Mouse (Mus musculus) stomach, embryonic 16.5 days (tissue): ENCODE results near the gene Fam168b. TPM values are rescaled to one million over a fixed set of nuclear protein-coding genes. Genes with fewer than 3 reads are reported as not detected.
A peak's percentile ranks its signal among the peaks of the same experiment; 100 is the strongest.

Experiments
- ATAC-seq: fragments of 200-750 bp; cut with Nextera tagmentation; 2 replicates; pipeline ENCODE4 v1.8.0; 2017; ENCODE audit warnings: moderate number of reproducible peaks, moderate TSS enrichment; ENCODE audit not compliant: insufficient read depth, low FRiP score
- H3K27ac ChIP-seq: fragments of 300-500 bp; sonication (generic); 2 replicates; pipeline ENCODE4 v1.5.1; 2014; ENCODE audit warnings: low read length
- H3K27me3 ChIP-seq: fragments of 300-500 bp; sonication (generic); 2 replicates; pipeline ENCODE4 v1.6.1; 2014; ENCODE audit warnings: low read length, control low read depth, mixed read lengths; ENCODE audit not compliant: control insufficient read depth, insufficient read depth
- H3K36me3 ChIP-seq: fragments of 300-500 bp; sonication (generic); 2 replicates; pipeline ENCODE4 v1.6.1; 2014; ENCODE audit warnings: low read length; ENCODE audit not compliant: control insufficient read depth, insufficient read depth
- H3K4me1 ChIP-seq: fragments of 300-500 bp; sonication (generic); 2 replicates; pipeline ENCODE4 v1.6.1; 2014; ENCODE audit warnings: low read length, control low read depth, mixed read lengths; ENCODE audit not compliant: control insufficient read depth, insufficient read depth
- H3K4me2 ChIP-seq: fragments of 300-500 bp; sonication (generic); 2 replicates; pipeline ENCODE4 v1.6.1; 2014; ENCODE audit warnings: low read depth, low read length, mixed read lengths
- H3K4me3 ChIP-seq: fragments of 300-500 bp; sonication (generic); replicated peaks from 2 replicates; pipeline ENCODE4 v1.5.1; 2014; ENCODE audit warnings: mild to moderate bottlenecking, low read length
- H3K9ac ChIP-seq: fragments of 300-500 bp; sonication (generic); 2 replicates; pipeline ENCODE4 v1.6.1; 2014; ENCODE audit warnings: low read length
- H3K9me3 ChIP-seq: fragments of 300-500 bp; sonication (generic); replicated peaks from 2 replicates; pipeline ENCODE4 v1.6.1; 2016; ENCODE audit warnings: low read length, control low read depth; ENCODE audit not compliant: control insufficient read depth
- WGBS: fragments of 180-500 bp; shearing (Covaris S2); extraction: QIAGEN DNeasy Blood & Tissue Kit; methylation state at CpG from one replicate; pipeline ENCODE4 v1.1.7; 2014; 5-methylcytosine and 5-hydroxymethylcytosine counted together
- polyA plus RNA-seq: library from polyadenylated mRNA; unstranded; fragments of >200 nt; fragmentation: Nextera tagmentation; extraction: Ambion mirVana; gene quantifications from 2 replicates; pipeline ENCODE4 v1.2.1, GENCODE M21; 2015

The Fam168b gene
- polyA plus RNA-seq, 1 experiment from 2014 or later: 46.2 TPM

DNA sequence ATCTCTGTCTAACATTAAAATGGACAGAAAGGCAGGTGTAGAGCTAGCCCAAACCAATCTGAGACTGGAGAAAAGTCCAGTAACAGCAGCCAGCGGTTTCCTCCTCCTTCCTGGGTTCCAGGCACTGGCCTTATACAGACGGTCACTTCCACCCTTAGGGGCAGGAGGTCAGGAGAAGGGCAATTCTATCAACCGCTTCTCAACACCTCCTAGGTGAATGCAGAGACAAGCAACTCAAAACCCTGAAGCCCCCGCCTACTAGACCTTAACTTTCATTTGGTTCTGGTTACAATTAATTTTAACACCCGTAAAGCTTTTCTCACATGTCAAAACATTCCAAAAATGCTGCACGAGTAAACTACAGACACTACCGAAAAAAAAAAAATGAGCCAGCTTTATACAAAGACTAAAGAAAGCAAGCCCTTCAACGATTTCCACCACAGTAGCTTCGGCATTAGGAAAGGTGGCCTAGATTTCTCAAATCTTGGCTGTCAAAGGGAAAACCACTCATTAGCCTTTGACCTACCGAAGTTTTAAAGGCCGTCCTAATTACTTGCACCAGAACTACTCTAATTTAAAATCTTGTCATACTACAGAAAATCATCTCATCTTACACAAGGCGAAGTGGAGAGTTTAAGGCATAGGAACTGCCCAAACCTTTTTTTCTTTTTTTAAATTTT is 1.0 kb downstream of the Fam168b start:
- H3K4me2 ChIP-seq: peak overlapping the region; percentile 92
- H3K27ac ChIP-seq: peak overlapping the region; percentile 98
- WGBS: 2% methylated on average over 12 of the region's 12 CpGs

DNA sequence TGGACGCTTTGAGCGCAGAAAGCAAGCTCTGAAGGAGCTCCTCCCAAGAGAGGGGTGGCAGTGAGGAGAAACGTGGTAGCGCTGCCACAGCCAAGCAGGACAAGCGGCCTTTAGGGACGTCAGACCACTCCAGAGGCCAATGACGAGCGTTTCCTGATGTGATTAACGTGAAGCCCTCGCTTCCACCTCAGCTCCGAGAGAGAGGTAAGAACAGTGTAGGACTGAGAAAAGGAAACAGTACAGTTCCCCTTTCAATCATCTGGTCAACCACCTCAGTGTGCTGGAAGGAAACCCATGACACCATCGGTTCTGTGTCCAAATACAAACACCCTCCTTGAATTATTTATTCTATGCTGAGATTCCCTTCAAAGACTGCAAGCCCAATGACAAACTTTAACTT is 3.6 kb downstream of the Fam168b start:
- Histone ChIP-seq H3K9ac (no peak overlapping the region), H3K27me3 (no peaks in the 10 kb centered on the region), H3K27ac (no peak overlapping the region), H3K4me2 (no peak overlapping the region), H3K4me3 (no peak overlapping the region), H3K36me3 (no peaks in the 10 kb centered on the region), H3K4me1 (peaks cover 29% of the 10 kb centered on the region), H3K9me3 (no peaks in the 10 kb centered on the region)
- no peak for ATAC-seq
- WGBS: 53% methylated on average over 12 of the region's 12 CpGs

More for the DNA sequence above, 1.0 kb downstream of the Fam168b start:
- Histone ChIP-seq H3K4me3 (peak overlapping the region; percentile 73), H3K4me1 (peaks cover 29% of the 10 kb centered on the region), H3K27me3 (no peaks in the 10 kb centered on the region), H3K36me3 (no peaks in the 10 kb centered on the region), H3K9me3 (no peaks in the 10 kb centered on the region), H3K9ac (peak overlapping the region; percentile 95)
- ATAC-seq: no peak

DNA sequence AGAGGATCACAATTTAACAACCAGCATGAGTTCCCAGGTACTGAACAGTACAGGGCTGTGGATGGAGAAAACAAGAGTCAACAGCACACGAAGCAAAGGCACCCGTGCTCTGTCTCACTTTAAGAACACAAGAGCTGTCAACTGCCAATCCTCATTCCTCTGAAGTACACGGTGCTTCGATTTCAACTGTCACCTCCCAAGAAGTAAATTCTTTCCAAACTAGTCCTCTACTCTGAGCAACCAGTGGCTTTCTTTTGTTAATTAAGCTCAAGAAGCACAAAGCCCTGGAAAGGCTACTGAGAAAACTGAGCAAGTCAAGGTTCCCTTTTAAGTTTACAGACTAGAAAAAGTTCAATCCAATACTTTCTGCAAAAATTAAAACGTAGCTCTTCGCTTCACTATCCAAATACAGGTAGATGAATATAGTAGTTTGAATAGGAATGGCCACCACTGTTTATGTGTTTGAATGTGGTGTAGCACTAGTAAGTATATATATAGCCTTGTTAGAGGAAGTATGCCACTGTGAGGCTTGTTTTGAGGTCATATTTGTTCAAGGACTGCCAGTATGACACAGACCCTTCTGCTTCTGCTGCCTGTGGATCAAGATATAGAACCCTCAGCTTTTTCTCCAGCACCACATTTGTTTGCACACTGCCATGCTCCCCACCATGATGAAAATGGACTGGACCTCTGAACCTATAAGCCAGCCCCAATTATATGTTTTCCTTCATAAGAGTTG is 4.7 kb downstream of the Fam168b start:
- H3K4me2 ChIP-seq: no peak overlapping the region
- H3K4me3 ChIP-seq: no peak overlapping the region
- peaks cover 23% of the 10 kb centered on the region for H3K4me1 ChIP-seq
- no peak overlapping the region for H3K27ac ChIP-seq
- no peaks in the 10 kb centered on the region for H3K27me3 ChIP-seq
- 65% methylated on average over 6 of the region's 6 CpGs for WGBS
- no peaks in the 10 kb centered on the region for H3K9me3 ChIP-seq
- no peak for ATAC-seq
- H3K36me3 ChIP-seq: no peaks in the 10 kb centered on the region
- no peak overlapping the region for H3K9ac ChIP-seq

DNA sequence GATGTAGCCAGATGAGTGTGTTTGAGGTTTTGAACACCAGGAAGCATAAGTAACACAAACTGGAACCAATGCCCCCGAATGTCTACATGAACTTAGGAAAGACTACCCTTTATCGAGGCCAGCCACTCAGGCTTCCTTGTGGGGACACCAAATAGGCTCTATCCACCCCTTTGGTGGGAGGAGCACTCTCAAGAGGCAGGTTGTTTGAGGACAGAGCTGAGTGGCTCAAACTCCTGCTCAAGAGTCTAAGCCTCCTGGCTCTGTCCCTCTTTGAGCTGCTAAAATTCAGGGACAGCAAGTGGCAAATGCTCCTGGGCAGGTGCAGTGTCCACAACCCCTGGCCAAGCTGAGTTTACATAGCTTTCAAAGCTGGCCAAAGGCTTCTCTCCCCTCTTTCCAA is 8.0 kb downstream of the Fam168b start:
- no peak overlapping the region for H3K27ac ChIP-seq
- peaks cover 11% of the 10 kb centered on the region for H3K4me1 ChIP-seq
- no peaks in the 10 kb centered on the region for H3K36me3 ChIP-seq
- ATAC-seq: no peak
- no peak overlapping the region for H3K4me3 ChIP-seq
- H3K4me2 ChIP-seq: no peak overlapping the region
- H3K9ac ChIP-seq: no peak overlapping the region
- no peaks in the 10 kb centered on the region for H3K9me3 ChIP-seq
- WGBS: 78% methylated on average over 2 of the region's 2 CpGs
- H3K27me3 ChIP-seq: no peaks in the 10 kb centered on the region

DNA sequence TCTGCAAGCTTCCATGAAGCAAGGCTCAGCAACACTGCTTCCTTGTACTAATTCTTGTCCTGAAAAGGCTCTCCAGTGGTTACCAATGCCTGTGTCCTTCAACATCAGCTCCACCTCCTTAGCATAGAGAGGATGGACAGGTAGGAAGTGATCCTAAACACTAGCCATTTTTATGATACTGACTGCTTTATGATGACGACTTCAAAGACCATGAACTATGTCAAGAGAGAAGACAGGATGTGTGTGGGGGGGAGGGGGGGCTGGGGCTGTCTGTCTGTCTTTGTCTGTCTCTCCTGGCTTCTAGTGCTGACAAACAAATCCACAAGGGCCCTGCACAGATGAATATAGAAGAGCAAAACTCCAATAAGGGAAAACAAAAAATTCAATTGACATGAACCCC is 11.5 kb downstream of the Fam168b start:
- 0 out of 2 replicates have a peak, but pooled peaks cover 3% of the 10 kb centered on the region for H3K36me3 ChIP-seq
- WGBS: 50% methylated on average over 1 of the region's 1 CpGs

DNA sequence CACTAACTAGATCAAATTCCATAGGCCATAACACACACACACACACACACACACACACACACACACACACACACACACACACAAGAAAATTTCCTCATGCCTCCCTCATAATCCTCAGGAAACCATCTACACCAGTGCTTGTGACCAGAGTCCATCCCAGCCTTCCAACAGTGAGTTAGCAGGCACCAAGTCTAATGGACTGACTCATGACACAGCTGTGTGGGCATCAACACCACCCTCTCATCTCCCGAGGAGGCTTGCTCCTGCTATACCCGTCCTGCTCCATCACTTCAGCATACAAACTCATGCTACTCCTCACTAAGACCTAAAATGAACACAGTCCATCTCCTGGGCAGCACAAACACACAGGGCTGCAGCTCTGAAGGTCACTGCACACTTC is 11.9 kb downstream of the Fam168b start:
- no peak for ATAC-seq
- H3K4me3 ChIP-seq: no peak overlapping the region
- H3K27ac ChIP-seq: no peak overlapping the region
- 0 out of 2 replicates have a peak, but pooled peaks cover 3% of the 10 kb centered on the region for H3K36me3 ChIP-seq
- H3K4me2 ChIP-seq: no peak overlapping the region
- H3K9me3 ChIP-seq: no peaks in the 10 kb centered on the region
- no peaks in the 10 kb centered on the region for H3K27me3 ChIP-seq
- WGBS: 66% methylated on average over 2 of the region's 2 CpGs
- no peak overlapping the region for H3K9ac ChIP-seq
- H3K4me1 ChIP-seq: peaks cover 3% of the 10 kb centered on the region; the same call in 1 of the 2 replicates

More for the DNA sequence above, 11.5 kb downstream of the Fam168b start:
- Histone ChIP-seq H3K27ac (no peak overlapping the region), H3K9me3 (no peaks in the 10 kb centered on the region), H3K27me3 (no peaks in the 10 kb centered on the region), H3K4me2 (no peak overlapping the region), H3K4me3 (no peak overlapping the region), H3K9ac (no peak overlapping the region), H3K4me1 (peaks cover 3% of the 10 kb centered on the region; the same call in 1 of the 2 replicates)
- no peak for ATAC-seq

DNA sequence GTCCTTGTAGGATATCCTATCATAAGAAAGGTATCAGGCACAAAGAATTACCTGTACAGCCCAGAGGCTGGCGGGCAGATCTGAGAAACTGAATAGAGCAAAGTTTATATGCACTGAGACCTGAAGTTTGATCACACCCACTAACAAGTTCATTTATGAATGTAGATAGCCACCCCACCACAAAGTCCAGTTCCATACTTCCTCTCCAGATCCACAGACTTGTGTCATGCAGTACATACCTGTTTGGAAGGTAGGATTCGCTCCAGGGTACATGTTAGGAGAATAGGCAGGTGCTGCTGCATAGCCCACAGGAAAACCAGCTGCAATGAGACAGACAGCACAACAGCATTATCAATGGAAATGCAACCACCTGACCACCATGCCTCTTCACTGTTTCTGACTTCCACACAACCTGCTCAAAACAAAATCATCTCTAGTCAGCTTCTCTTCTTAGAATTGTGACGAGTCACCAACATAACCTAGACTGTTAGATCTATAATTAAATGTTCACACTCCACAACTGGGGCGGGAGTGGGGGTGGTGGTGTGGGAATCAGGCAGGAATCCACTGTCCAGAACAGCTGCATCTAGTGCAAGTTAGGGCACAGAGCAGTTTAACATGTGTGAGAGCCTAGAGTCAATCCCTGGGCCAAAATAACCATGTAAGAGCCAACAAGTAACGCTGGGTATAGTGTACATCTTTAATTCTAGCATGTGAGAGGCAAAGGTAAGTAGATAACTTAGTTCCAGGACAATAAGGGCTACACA is 14.2 kb downstream of the Fam168b start:
- no peak overlapping the region for H3K9ac ChIP-seq
- no peak overlapping the region for H3K4me3 ChIP-seq
- no peak overlapping the region for H3K27ac ChIP-seq
- no peak overlapping the region for H3K4me2 ChIP-seq
- H3K9me3 ChIP-seq: no peaks in the 10 kb centered on the region
- ATAC-seq: no peak
- WGBS: 87% methylated on average over 5 of the region's 5 CpGs
- no peaks in the 10 kb centered on the region for H3K27me3 ChIP-seq
- 0 out of 2 replicates have a peak, but pooled peaks cover 3% of the 10 kb centered on the region for H3K36me3 ChIP-seq
- peaks cover 3% of the 10 kb centered on the region; the same call in 1 of the 2 replicates for H3K4me1 ChIP-seq

DNA sequence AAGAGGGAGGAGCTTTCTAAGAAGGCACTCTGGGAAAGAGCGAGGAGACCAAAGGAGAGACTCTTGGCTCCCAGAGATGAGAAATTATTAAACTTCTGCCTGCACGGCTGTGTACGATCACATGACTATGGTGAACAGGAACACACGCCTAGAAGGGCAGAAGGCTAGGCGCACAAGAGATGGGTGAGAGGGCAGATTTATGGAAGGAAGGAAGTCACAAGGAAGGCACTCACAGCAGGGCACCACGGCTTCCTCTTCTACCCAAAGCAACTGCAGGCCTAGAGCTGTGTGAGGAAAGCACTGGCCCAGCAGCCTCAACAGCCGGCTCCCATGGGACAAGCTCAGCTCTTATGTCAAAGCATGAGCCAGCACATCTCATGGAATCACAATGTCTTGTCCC is 15.0 kb downstream of the Fam168b start:
- Histone ChIP-seq H3K27ac (no peak overlapping the region), H3K9ac (no peak overlapping the region), H3K27me3 (no peaks in the 10 kb centered on the region), H3K36me3 (0 out of 2 replicates have a peak, but pooled peaks cover 3% of the 10 kb centered on the region), H3K9me3 (no peaks in the 10 kb centered on the region), H3K4me3 (no peak overlapping the region), H3K4me1 (peaks cover 3% of the 10 kb centered on the region; the same call in 1 of the 2 replicates), H3K4me2 (no peak overlapping the region)
- WGBS: 76% methylated on average over 7 of the region's 7 CpGs
- ATAC-seq: no peak

DNA sequence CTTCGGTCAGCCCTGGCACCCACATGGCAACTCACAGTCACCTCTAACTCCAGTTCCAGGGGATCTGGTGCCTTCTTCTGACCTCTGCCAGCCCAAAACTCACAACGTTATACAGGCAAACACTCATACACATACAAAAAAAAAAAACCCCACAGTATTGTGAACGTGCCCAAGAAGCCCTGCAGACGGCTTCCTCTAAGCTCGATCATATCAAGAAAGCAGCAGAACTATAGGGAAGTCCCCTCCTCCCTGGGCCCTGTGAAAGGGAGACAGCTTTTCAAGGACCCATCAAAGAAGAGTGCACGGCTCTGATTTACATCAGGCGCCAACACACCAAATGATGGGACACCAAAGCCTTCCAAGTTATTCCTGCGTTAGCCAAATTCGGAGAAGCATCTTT is 17.0 kb downstream of the Fam168b start:
- Histone ChIP-seq H3K9ac (no peak overlapping the region), H3K27ac (no peak overlapping the region), H3K36me3 (peaks cover 6% of the 10 kb centered on the region; the same call in 1 of the 2 replicates), H3K9me3 (no peaks in the 10 kb centered on the region), H3K4me3 (no peak overlapping the region), H3K4me1 (no peaks in the 10 kb centered on the region), H3K4me2 (no peak overlapping the region), H3K27me3 (no peaks in the 10 kb centered on the region)
- no peak for ATAC-seq
- WGBS: 87% methylated on average over 9 of the region's 9 CpGs
